Mouse (Mus musculus) cerebellum, adult 2 months (tissue): ENCODE results near the gene Bend5.

ENCODE experiments used
- CTCF ChIP-seq: fragments of 200-500 bp; IDR thresholded peaks from 2 replicates; pipeline ENCODE4 v1.5.1; 2011; ENCODE audit warnings: low read depth, mild to moderate bottlenecking, control low read depth, low read length, moderate library complexity, borderline replicate concordance; ENCODE audit not compliant: insufficient read depth
- POLR2A ChIP-seq: fragments of 200-500 bp; IDR thresholded peaks from 2 replicates; pipeline ENCODE4 v1.6.1; 2011; ENCODE audit warnings: low read length, control low read depth, borderline replicate concordance; ENCODE audit not compliant: insufficient read depth

DNA sequence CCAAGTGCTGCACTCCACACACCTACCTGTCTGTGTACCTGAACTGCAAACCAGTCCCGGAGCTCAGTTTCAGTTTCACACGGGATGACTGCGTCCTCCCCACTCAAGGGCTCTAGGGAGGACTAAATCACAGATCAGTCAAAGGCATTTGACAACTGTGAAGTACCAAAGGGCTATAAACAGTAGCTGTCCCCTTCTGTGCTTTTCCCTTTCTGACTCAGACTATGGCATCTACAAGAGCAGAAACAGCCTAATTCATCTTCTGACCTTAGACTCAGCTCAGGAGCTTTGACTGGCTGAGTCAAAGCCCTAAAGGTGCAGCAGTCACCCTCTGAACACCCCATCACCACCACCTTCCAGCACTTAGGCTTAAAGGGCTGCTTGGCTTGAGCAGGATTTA is 56.9 kb downstream of the Bend5 start:
- TF ChIP-seq POLR2A = no peak
- no peak for TF ChIP-seq CTCF
